Mouse (Mus musculus): ENCODE data around the gene Rwdd2a.

DNA sequence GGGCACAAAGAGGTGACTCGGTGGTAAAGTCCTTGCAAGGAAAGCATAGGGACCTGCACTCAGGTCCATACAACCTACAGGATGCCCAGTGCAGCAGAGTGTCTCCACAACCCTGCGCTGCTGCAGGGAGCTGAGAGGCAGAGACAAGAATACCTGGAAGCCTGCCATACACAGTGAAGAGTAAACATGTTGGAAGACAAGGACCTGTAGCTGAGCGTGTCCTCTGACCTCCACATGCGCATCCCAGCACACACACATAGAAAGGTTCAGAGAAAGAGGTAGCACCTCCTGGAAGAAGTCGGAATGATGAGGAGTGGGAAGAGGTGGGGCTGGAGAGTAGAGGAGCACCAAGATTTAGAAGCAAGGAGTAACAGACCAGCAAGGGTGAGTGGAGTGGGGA, 37.7 kb upstream of the Rwdd2a start:
- TF ChIP-seq CTCF (IDR thresholded peaks at IDR 0.05; ENCODE audit: low read depth) (no peak), EP300 (IDR thresholded peaks at IDR 0.05; ENCODE audit: low read depth) (no peak)
